Mouse (Mus musculus): ENCODE data around the gene Eaf1. TPM values are rescaled to one million over a fixed set of nuclear protein-coding genes. Genes with fewer than 3 reads are reported as not detected.

Gene Eaf1
- polyA plus RNA-seq, 1 experiment from 2014 or later = 23.8 TPM

DNA sequence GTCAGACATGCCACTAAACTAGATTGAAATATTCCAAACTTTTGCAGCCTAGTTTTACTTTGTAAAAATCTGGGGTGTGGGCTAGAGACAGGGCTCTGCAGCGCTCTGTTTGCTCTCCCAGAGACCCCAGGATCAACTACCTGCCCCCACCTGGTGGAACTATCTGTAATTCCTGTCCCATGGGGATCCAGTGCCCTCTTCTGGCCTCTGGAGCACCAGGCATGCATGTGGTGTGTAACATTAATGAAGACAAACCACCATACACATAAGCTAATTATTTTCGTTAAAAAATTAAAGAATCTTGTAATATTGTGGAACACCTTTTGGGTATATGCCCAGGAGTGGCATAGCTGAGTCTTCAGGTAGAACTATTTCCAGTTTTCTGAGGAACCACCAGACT is 20.9 kb upstream of the Eaf1 start:
- Histone ChIP-seq H3K27ac (replicated peaks) (no peak overlapping the region), H3K9ac (no peak overlapping the region), H3K4me1 (replicated peaks) (no peaks in the 10 kb centered on the region), H3K36me3 (replicated peaks) (0 out of 2 replicates have a peak, but pooled peaks cover 6% of the 10 kb centered on the region), H3K4me2 (no peak overlapping the region), H3K4me3 (replicated peaks) (no peak overlapping the region), H3K27me3 (no peaks in the 10 kb centered on the region), H3K9me3 (replicated peaks) (no peaks in the 10 kb centered on the region)
- ATAC-seq (ENCODE audit: insufficient read depth) = no peak
- 69% methylated on average over 2 of the region's 2 CpGs for WGBS (ENCODE audit: insufficient replicate concordance)

GRCm38 (mm10) chr14:31482417-31482816 is 11.8 kb upstream of the Eaf1 start:
- ATAC-seq (ENCODE audit: insufficient read depth) = no peak
- H3K27ac ChIP-seq (replicated peaks) = no peak overlapping the region
- no peak overlapping the region for H3K4me2 ChIP-seq
- H3K36me3 ChIP-seq (replicated peaks) = peaks cover 96% of the 10 kb centered on the region
- WGBS (ENCODE audit: insufficient replicate concordance) = 65% methylated on average over 5 of the region's 5 CpGs
- H3K4me1 ChIP-seq (replicated peaks) = no peaks in the 10 kb centered on the region
- no peaks in the 10 kb centered on the region for H3K27me3 ChIP-seq
- H3K9me3 ChIP-seq (replicated peaks) = no peaks in the 10 kb centered on the region
- no peak overlapping the region for H3K9ac ChIP-seq
- no peak overlapping the region for H3K4me3 ChIP-seq (replicated peaks)

GRCm38 (mm10) chr14:31486465-31486864 is 7.7 kb upstream of the Eaf1 start:
- Histone ChIP-seq H3K36me3 (replicated peaks) (peaks cover 92% of the 10 kb centered on the region), H3K4me2 (no peak overlapping the region), H3K9me3 (replicated peaks) (no peaks in the 10 kb centered on the region), H3K4me3 (replicated peaks) (no peak overlapping the region), H3K27me3 (no peaks in the 10 kb centered on the region), H3K9ac (no peak overlapping the region), H3K4me1 (replicated peaks) (no peaks in the 10 kb centered on the region), H3K27ac (replicated peaks) (no peak overlapping the region)
- no peak for ATAC-seq (ENCODE audit: insufficient read depth)
- 79% methylated on average over 4 of the region's 4 CpGs for WGBS (ENCODE audit: insufficient replicate concordance)

DNA sequence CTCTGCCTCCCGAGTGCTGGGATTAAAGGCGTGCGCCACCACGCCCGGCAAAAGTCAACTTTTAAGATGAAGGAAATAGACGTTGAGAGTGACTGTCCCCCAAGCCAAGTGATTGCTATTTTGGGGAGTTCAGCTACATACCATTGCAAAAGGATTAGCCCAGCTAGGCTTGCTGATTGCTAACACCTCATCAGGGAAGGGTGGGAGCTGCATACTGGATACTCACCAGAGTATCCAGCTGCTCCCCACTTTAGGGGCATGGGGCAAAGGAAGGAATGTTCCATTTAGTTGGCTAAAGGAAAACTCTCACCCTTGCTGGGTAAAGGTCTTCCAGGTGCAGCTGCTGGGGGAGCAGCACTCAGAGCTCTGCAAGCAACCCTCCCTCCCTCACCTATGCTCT is 6.1 kb upstream of the Eaf1 start:
- Histone ChIP-seq H3K4me1 (replicated peaks) (peaks cover 7% of the 10 kb centered on the region), H3K9ac (no peak overlapping the region), H3K27me3 (no peaks in the 10 kb centered on the region), H3K4me3 (replicated peaks) (no peak overlapping the region), H3K4me2 (no peak overlapping the region), H3K9me3 (replicated peaks) (no peaks in the 10 kb centered on the region), H3K36me3 (replicated peaks) (peaks cover 90% of the 10 kb centered on the region), H3K27ac (replicated peaks) (no peak overlapping the region)
- 85% methylated on average over 6 of the region's 6 CpGs for WGBS (ENCODE audit: insufficient replicate concordance)
- no peak for ATAC-seq (ENCODE audit: insufficient read depth)

DNA sequence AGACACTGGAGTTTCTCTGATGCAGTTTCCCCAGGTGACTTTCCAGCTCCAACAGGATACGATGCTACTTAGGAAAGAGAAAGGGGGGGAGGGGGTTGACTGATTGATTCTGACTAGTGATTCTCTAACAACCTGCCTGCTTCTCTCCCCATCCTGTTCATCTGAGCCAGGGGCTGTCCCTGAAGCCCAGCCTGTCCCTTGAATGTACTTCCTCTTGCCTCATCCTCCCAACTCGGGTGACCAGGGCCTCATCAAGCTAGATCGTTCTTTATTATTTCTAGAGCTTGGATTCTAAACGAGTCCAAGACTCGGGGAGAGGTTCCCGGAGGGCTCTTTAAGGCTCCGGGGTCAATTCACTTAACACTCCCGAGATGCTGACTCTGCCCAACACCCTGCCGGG is 298 bp upstream of the Eaf1 start:
- peak overlapping the region; percentile 93 for H3K4me3 ChIP-seq (replicated peaks)
- peaks cover 49% of the 10 kb centered on the region for H3K4me1 ChIP-seq (replicated peaks)
- WGBS (ENCODE audit: insufficient replicate concordance) = 19% methylated on average over 9 of the region's 9 CpGs
- peak overlapping the region; percentile 80 for H3K4me2 ChIP-seq
- peak overlapping the region; percentile 87 for H3K27ac ChIP-seq (replicated peaks)
- no peaks in the 10 kb centered on the region for H3K27me3 ChIP-seq
- peak overlapping the region; percentile 85 for H3K9ac ChIP-seq
- peaks cover 51% of the 10 kb centered on the region for H3K36me3 ChIP-seq (replicated peaks)
- no peaks in the 10 kb centered on the region for H3K9me3 ChIP-seq (replicated peaks)
- ATAC-seq (ENCODE audit: insufficient read depth) = no peak

DNA sequence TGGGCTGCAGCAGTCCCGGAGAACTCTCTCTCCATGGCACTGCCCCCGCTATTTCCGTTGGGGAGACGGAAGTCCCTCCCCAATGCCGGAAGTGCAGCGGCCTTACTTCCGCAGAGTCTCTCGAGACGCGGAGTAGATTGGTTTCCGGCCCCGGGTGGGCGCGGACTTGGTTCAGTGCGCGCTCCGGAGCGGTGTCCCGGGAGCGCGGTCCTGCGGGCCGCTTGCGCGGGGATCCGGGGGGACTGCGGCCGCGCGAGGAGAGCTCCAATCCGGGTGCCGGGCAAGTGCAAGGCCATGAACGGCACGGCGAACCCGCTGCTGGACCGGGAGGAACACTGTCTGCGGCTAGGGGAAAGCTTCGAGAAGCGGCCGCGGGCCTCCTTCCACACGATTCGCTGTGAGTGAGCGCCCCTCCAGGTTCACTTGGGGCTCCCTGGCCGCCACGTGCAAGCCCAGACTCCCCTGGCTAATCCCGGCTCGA is 816 bp downstream of the Eaf1 start, which contains the start of gene Mettl6:
TSS of gene Mettl6 (minus strand) at position 66 of the 481 bp plus-strand sequence.
- Histone ChIP-seq H3K9ac (peak within 1 kb of the TSS; percentile 85), H3K27ac (replicated peaks) (peak within 1 kb of the TSS; percentile 87), H3K4me2 (peak within 1 kb of the TSS; percentile 80), H3K9me3 (replicated peaks) (no peaks in the 10 kb centered on the region), H3K4me3 (replicated peaks) (peak within 1 kb of the TSS; percentile 93), H3K27me3 (no peaks in the 10 kb centered on the region), H3K4me1 (replicated peaks) (peaks cover 49% of the 10 kb centered on the region), H3K36me3 (replicated peaks) (peaks cover 52% of the 10 kb centered on the region)
- under 1% methylated on average over 49 of the region's 49 CpGs for WGBS (ENCODE audit: insufficient replicate concordance)
- peak; percentile 86 for ATAC-seq (ENCODE audit: insufficient read depth)

GRCm38 (mm10) chr14:31495538-31495937 is 1.3 kb downstream of the Eaf1 start:
- Histone ChIP-seq H3K4me1 (replicated peaks) (peaks cover 49% of the 10 kb centered on the region), H3K9ac (peak overlapping the region; percentile 85), H3K27me3 (no peaks in the 10 kb centered on the region), H3K36me3 (replicated peaks) (peaks cover 54% of the 10 kb centered on the region), H3K4me2 (peak overlapping the region; percentile 80), H3K4me3 (replicated peaks) (peak overlapping the region; percentile 93), H3K9me3 (replicated peaks) (no peaks in the 10 kb centered on the region), H3K27ac (replicated peaks) (peak overlapping the region; percentile 87)
- no peak for ATAC-seq (ENCODE audit: insufficient read depth)
- under 1% methylated on average over 8 of the region's 8 CpGs for WGBS (ENCODE audit: insufficient replicate concordance)

- Histone ChIP-seq H3K4me2 (peak overlapping the region; percentile 80), H3K36me3 (replicated peaks) (peaks cover 54% of the 10 kb centered on the region), H3K27me3 (no peaks in the 10 kb centered on the region), H3K9me3 (replicated peaks) (no peaks in the 10 kb centered on the region), H3K27ac (replicated peaks) (peak overlapping the region; percentile 87), H3K9ac (peak overlapping the region; percentile 85), H3K4me1 (replicated peaks) (peaks cover 49% of the 10 kb centered on the region), H3K4me3 (replicated peaks) (peak overlapping the region; percentile 93)
- WGBS (ENCODE audit: insufficient replicate concordance) = 5% methylated on average over 7 of the region's 7 CpGs
- peak; percentile 82 for ATAC-seq (ENCODE audit: insufficient read depth)
These were observed 2.0 kb downstream of the Eaf1 start for GRCm38 (mm10) chr14:31496241-31496646.

DNA sequence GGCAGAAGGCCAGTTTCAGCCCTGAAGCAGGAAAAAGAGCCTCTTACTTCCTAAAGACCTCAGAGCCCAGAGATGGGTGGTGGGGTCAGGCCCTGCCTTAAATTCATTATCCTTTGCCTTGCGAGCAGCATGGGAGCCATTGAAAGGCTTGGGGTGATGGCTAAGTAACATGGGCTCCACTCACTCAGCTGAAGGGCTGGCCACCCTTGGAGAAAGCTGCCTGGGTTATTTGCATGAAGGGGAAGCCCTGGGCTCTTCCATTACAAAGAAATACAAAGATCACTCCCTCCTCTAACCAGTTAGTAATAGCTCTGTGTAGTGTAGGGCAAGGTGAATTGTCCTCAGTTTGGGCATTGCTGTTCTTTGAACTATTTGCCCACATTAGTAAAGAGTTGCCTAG is 5.3 kb downstream of the Eaf1 start:
- Histone ChIP-seq H3K4me2 (no peak overlapping the region), H3K4me1 (replicated peaks) (peaks cover 31% of the 10 kb centered on the region), H3K9me3 (replicated peaks) (no peaks in the 10 kb centered on the region), H3K36me3 (replicated peaks) (peaks cover 66% of the 10 kb centered on the region), H3K4me3 (replicated peaks) (no peak overlapping the region), H3K27ac (replicated peaks) (no peak overlapping the region), H3K27me3 (no peaks in the 10 kb centered on the region), H3K9ac (no peak overlapping the region)
- WGBS (ENCODE audit: insufficient replicate concordance) = 86% methylated on average over 1 of the region's 1 CpGs
- no peak for ATAC-seq (ENCODE audit: insufficient read depth)

GRCm38 (mm10) chr14:31503406-31503805 is 9.2 kb downstream of the Eaf1 start:
- Histone ChIP-seq H3K9me3 (replicated peaks) (no peaks in the 10 kb centered on the region), H3K27me3 (no peaks in the 10 kb centered on the region), H3K36me3 (replicated peaks) (peaks cover 98% of the 10 kb centered on the region), H3K4me2 (no peak overlapping the region), H3K9ac (no peak overlapping the region), H3K4me3 (replicated peaks) (no peak overlapping the region), H3K4me1 (replicated peaks) (peaks cover under 1% of the 10 kb centered on the region), H3K27ac (replicated peaks) (no peak overlapping the region)
- no peak for ATAC-seq (ENCODE audit: insufficient read depth)
- 89% methylated on average over 13 of the region's 13 CpGs for WGBS (ENCODE audit: insufficient replicate concordance)

GRCm38 (mm10) chr14:31506456-31506855 is 12.3 kb downstream of the Eaf1 start:
- no peak for ATAC-seq (ENCODE audit: insufficient read depth)
- Histone ChIP-seq H3K27me3 (no peaks in the 10 kb centered on the region), H3K36me3 (replicated peaks) (peaks cover 94% of the 10 kb centered on the region), H3K4me2 (no peak overlapping the region), H3K9ac (no peak overlapping the region), H3K4me3 (replicated peaks) (no peak overlapping the region), H3K27ac (replicated peaks) (no peak overlapping the region), H3K9me3 (replicated peaks) (no peaks in the 10 kb centered on the region), H3K4me1 (replicated peaks) (no peaks in the 10 kb centered on the region)
- WGBS (ENCODE audit: insufficient replicate concordance) = 95% methylated on average over 6 of the region's 6 CpGs

- H3K9me3 ChIP-seq (replicated peaks) = no peaks in the 10 kb centered on the region
- H3K27me3 ChIP-seq = no peaks in the 10 kb centered on the region
- 94% methylated on average over 2 of the region's 2 CpGs for WGBS (ENCODE audit: insufficient replicate concordance)
- H3K4me2 ChIP-seq = no peak overlapping the region
- no peak overlapping the region for H3K4me3 ChIP-seq (replicated peaks)
- H3K4me1 ChIP-seq (replicated peaks) = no peaks in the 10 kb centered on the region
- H3K36me3 ChIP-seq (replicated peaks) = peaks cover 60% of the 10 kb centered on the region
- no peak for ATAC-seq (ENCODE audit: insufficient read depth)
- peak overlapping the region; percentile 11; the same call in 1 of the 2 replicates for H3K27ac ChIP-seq (replicated peaks)
- H3K9ac ChIP-seq = no peak overlapping the region
These were observed 15.7 kb downstream of the Eaf1 start for GRCm38 (mm10) chr14:31509911-31510310.

All from liver, embryonic 15.5 days (tissue).